Mouse (Mus musculus): ENCODE results near the gene Tor2a.

Tor2a gene

GRCm38 (mm10) chr2:32729547-32729946, 27.5 kb upstream of the Tor2a start:
- in situ Hi-C loops (cut with MboI, MseI), result no loop called here

DNA sequence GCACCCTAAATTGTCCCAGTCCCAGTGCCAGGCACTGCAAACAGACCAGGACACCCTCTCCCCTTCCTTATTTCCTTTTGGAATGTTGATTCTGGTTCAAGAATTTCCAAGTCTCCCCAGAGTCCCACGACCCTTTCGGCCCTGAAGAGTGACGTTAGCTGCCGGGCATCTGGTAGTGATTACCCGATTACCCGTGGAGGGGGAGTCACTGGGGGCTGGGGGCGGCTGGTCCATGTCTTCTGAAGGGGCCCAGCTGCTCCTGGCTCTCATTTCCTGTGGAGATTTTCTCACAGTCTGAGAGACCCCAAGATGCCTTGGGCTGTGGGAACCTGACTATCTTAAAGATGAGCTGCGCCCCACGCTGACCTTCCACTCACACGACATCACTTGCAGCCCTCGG, 26.2 kb upstream of the Tor2a start:
- in situ Hi-C loops (cut with MboI, MseI), result no loop called here

DNA sequence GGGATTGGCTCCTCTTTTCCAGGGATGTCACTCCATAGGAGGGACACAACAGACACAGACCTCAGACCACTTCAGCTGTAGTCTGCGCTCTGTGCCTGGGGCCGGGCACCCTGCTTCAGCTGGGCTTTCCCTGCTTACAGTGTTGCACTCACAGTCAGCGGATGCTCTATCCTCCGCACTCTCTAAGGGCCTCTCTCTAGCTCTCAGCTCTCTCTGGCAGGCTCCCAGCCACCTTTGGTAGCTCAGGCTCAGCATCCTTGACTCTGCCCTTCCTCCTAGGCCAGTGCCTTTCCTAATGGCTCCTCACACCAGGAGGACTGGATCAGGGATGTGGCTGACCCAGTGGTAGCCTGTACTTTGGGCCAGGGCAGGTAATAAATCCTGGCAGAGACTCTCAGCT, 25.1 kb upstream of the Tor2a start:
- in situ Hi-C loops (cut with MboI, MseI), result no loop called here

- in situ Hi-C loops (cut with MboI, MseI), result no loop called here
These were observed 24.3 kb upstream of the Tor2a start for GRCm38 (mm10) chr2:32732695-32733094.

GRCm38 (mm10) chr2:32734480-32734879, 22.6 kb upstream of the Tor2a start:
- in situ Hi-C loops (cut with MboI, MseI), result no loop called here

DNA sequence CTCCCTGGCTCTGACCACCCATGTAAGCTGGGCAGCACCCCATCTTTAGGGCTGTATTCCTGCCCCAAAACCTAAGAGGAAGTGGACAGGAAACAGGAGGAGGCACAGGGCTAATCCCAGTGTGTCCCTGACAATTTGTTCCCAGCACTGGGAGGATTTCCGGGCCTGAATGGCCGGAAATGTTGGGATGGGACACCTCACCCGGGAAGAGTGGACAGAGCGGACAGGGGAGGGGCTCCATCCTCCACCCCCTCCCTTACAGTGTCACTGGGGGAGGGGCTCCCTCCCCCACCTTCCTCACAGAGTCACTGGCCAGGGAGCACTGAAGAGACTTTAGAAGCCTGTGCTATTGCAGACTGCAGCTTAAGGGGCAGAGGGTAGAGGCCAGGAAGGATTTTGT, 22.1 kb upstream of the Tor2a start:
- in situ Hi-C loops (cut with MboI, MseI), result no loop called here

GRCm38 (mm10) chr2:32736306-32736829, 20.7 kb upstream of the Tor2a start:
- in situ Hi-C loops (cut with MboI, MseI), result no loop called here

DNA sequence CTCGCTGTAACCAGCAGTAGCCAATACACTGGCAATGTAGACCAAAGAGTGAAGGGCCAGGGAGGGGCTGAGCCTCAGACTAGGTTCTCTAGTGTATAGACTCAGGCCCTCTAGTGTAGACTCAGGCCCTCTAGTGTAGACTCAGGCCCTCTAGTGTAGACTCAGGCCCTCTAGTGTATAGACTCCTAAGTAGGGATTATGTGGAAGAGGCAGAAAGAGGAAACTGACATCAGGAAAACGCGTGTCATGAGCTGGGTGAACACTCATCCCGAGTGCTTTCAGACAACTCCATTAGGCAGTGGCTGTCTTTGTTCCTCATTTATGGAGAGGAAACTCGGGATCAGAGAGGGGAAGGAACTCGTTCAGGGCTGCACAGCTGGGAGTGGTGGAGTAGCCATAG, 20.0 kb upstream of the Tor2a start:
- in situ Hi-C loops (cut with MboI, MseI), result no loop called here

GRCm38 (mm10) chr2:32739311-32739710, 17.7 kb upstream of the Tor2a start:
- in situ Hi-C loops (cut with MboI, MseI), result no loop called here

DNA sequence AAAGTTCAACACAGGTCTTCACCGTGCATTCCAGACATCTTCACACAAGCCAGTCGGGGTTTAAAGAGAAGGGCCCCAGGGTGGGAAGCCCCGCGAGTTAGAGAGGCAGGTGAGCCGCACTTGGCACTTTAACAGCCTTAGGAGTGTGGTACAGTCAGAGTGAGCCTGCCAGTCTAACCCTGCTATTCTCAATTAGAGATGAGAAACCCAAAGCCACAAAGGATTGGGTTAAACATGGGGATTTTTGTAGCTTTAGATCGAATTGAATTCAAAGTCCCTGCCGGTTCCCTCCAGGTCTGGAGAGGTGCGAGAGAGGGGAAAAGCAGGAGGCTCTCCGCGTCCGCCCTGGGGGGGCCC, 16.1 kb upstream of the Tor2a start, which contains the start of gene 6330409D20Rik:
Gene 6330409D20Rik, minus strand, starts transcription at position 101 of the 357 bp plus-strand sequence.
- in situ Hi-C loops (cut with MboI, MseI), result no loop called here

DNA sequence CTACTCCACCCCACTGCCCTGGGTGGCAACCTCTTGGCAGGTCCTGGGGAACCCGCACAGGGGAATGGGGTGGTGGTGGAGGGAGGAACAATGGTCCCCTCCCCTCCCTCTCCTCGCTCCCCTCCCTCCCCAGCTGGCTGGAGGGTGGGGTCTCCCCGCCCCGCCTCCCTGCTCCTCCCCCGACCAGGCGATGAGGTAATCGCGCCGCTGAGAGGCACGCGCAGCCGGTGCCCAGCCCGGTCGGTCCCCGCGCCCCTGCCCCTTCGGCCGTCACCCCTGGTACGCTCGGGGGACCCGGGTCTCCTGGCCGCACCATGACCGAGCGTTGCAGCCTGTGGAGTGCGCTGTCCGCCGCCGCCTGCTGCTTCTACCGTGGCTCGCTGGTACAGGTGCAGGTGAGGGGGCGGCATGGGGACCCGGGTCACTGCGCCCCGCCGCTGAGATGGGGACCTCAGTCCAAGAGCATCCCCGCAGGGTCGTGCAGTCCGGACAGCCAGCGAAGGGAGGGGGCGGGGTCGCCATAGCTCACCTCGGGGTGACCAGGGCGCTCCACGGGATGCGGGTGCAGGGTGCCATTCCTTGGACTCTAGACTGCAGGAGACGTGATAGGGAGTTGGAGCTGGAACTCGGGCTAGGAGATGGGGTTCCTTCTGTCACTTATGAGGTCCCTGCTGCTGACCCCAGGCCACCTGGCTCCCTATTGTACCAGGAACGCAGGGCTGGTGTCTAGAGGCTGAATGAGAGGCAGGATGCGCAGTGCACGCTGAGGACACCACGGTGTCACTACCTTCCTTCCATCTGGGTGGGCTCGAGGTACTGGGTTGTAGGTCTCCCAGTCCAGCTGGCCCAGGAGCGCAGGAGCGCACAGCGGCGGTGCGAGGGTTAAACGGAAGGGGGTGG, 15.5 kb upstream of the Tor2a start:
- in situ Hi-C loops (cut with MboI, MseI), result no loop called here

GRCm38 (mm10) chr2:32742173-32742531, 14.9 kb upstream of the Tor2a start:
- in situ Hi-C loops (cut with MboI, MseI), result no loop called here

DNA sequence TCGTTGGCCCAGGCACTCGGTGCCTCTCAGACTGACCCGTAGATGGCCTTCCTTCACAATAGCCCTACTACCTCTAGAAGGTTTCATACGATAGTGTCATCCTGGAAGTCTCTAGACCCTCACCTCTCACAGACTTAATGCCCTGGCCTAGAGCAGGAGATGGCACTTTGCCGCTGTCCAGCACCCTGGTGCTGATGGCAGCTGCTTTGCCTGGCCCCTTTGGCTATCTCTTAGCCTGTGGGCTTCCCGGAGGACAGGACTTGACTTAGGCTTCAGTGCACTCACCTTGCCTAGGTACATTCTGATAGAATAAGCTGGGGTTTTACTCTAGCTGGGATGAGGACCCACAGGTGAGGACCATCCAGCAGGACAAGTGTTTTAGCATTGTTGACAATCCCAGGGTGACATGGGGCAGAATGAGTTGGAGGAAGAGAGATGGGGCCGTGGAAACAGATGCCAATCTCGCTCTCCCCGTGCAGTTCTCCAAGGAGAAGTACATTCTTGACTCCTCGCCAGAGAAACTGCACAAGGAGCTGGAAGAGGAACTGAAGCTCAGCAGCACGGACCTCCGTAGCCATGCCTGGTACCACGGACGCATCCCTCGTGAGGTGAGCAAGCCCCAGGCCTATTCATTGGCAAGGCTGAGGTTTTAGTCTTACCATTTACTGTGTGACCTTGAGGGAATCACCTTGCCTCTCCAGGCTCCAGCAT, 12.6 kb upstream of the Tor2a start:
- in situ Hi-C loops (cut with MboI, MseI), result no loop called here

DNA sequence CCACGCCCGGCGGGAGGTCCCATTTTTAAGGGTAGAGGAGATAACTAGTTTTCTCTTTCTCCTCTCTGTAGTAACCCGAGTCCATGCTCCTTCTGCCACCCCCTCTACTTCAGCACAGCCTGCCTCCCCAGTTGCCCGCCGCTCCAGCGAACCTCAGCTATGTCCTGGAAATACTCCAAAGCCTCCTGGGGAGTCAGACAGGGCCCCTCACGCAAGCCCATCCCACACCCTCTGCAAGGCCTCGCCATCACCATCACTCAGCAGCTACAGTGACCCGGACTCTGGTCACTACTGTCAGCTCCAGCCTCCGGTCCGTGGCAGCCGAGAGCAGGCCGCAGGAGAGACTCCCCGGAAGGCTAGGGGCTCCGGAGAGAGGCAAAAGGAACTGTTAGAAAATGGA, 8.0 kb upstream of the Tor2a start:
- in situ Hi-C loops (cut with MboI, MseI), result no loop called here

DNA sequence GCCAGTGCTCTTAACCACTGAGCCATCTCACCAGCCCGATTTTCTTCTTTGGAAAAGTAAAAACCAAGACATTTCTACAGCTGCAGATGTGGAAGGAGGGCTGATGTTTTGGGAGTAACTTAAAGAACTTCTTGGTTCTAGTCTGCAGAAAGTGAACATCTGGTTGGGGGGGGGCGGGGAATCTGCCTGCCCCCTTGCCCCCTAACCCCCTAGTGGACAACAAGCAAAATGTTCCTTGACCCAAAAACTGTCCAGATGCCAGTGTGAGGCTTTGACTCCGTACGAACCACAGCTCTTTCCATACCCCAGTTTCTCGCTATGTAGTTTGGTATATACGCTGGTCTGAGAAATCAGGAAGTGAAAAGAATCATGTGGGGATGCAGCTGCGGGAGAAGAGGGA, 6.8 kb upstream of the Tor2a start:
- in situ Hi-C loops (cut with MboI, MseI), result no loop called here

GRCm38 (mm10) chr2:32750887-32751664, 6.0 kb upstream of the Tor2a start:
- in situ Hi-C loops (cut with MboI, MseI), result no loop called here

DNA sequence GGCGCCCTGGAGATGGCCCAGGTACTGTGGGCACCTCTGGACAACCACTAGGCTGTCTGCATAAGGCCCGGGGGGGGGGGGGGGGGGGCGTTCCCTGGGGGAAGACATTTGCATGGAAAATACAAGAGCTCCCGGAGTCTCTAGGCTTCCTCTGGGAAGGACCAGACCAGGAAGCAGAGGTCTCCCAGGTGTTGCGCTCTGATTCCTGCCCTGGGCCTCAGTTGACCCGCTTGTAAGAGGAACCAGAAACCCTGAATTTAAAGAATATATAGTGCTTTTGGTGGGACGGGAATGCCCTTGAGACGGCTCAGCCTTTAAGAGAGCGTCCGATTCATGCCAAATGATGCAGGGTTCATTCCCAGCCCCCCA, 5.4 kb upstream of the Tor2a start:
- in situ Hi-C loops (cut with MboI, MseI), result no loop called here

GRCm38 (mm10) chr2:32752181-32752580, 4.9 kb upstream of the Tor2a start:
- in situ Hi-C loops (cut with MboI, MseI), result no loop called here

GRCm38 (mm10) chr2:32756674-32757055, 369 bp upstream of the Tor2a start:
- in situ Hi-C loops (cut with MboI, MseI), result no loop called here

GRCm38 (mm10) chr2:32758503-32758902, 1.5 kb downstream of the Tor2a start:
- in situ Hi-C loops (cut with MboI, MseI), result no loop called here

DNA sequence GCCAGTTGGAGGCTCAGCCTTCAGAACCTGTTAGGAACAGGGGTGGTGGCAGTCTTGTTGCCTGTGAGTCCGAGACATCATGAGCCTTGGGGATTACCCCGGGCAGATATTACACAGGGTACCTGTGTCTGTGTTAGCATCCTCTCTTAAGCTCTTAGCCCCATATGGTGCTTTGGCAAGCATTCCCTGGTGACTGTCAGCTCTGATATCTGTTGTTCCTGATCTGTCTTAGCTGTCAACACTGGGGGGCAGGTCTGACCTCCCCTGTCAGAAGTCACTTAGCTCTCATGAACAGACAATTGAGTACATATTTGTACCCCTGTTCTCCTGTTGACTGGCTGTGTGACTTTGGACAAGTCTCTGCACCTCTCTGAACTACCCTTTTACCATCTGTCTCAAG, 2.0 kb downstream of the Tor2a start:
- in situ Hi-C loops (cut with MboI, MseI), result no loop called here

GRCm38 (mm10) chr2:32761361-32761760, 4.3 kb downstream of the Tor2a start:
- in situ Hi-C loops (cut with MboI, MseI), result no loop called here
